Mouse (Mus musculus) C2C12 (cell line): Measurements from ENCODE around the gene Kbtbd13.

Experiments
- CEBPB ChIP-seq: IDR thresholded peaks from one replicate; pipeline ENCODE4 v1.6.1; 2011; ENCODE audit warnings: low read depth, mild to moderate bottlenecking, control low read depth, moderate library complexity
- CTCF ChIP-seq: IDR thresholded peaks from one replicate; pipeline ENCODE4 v1.5.1; 2011; ENCODE audit not compliant: control insufficient read depth, insufficient read depth, insufficient read length
- USF1 ChIP-seq: IDR thresholded peaks from one replicate; pipeline ENCODE4 v1.6.1; 2011; ENCODE audit warnings: low read depth, mild to moderate bottlenecking, control low read depth, moderate library complexity

DNA sequence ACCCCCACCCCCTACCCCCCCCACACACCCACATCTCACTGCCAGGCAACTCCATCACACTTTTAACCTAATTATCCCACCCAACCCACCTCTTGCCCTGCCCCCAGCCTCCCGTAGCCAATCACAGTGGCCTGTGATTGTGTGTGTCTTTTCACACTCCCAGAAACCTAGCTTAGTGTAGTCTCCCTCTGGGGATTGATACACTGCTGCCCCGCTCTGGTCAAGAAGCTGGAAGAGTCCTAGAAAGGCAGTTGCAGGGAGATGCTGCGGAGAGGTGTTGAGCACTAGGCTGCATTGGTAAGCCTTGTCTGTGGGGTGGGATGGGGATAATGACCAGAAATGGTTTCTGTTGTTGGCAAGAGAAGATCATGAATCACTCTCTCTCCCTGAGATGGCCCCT lies 26.3 kb upstream of the Kbtbd13 start:
- TF ChIP-seq CTCF, result no peak
- no peak for TF ChIP-seq USF1
- no peak for TF ChIP-seq CEBPB
